Mouse (Mus musculus) ovary, adult 2 months (tissue): ENCODE measurements around the gene Olfr960. TPM values are rescaled to one million over a fixed set of nuclear protein-coding genes. Genes with fewer than 3 reads are reported as not detected.

Source experiments
- polyA plus RNA-seq: library from polyadenylated mRNA; depleted of rRNA; stranded (reverse); fragments of >200 nt; gene quantifications from 2 replicates; pipeline ENCODE4 v1.2.3, GENCODE M21; 2012; rRNA removed

The Olfr960 gene
- not detected in 2 replicates for polyA plus RNA-seq

DNA sequence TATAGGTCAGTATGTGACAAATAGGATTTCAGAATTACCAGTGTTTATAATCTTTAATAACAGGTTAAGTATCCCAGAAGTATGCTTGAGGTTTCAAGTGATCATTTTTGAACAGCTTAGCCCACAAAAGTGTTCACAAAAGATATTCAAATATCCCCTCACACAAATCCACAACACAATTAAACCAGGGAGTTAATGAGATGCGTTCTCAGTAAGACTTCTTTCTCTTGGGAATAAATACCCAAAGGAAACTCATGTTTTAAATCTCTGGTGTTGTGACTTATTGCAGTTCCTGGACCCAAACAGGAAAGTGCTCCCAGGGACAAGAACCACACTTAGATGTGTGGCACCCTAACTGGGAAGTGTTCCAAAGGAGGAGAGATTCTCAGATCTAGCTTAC is at the start of gene Olfr960:
Gene Olfr960, plus strand, starts transcription at position 301 of the 400 bp plus-strand sequence.

DNA sequence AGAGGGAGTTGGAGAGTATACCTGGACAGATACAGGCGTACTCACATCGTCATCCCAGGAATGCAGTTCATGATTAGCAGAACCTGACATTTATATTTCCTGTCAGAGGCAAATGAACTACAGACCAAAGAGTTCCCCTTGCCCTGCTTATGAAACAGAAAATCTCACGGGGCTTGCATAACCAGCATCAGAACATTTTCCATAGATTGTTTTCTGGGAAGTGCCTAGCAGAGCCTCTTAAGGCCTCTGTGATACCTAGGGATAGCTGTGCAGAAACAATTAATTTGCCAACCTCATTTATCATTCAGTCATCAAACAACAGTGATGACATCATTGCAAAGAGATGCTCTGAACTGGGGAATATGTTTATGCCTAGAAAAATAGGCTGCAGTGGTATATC is 45.7 kb upstream of the Olfr960 start, which contains the start of gene Olfr959:
Gene Olfr959, minus strand, starts transcription at position 101 of the 400 bp plus-strand sequence.

DNA sequence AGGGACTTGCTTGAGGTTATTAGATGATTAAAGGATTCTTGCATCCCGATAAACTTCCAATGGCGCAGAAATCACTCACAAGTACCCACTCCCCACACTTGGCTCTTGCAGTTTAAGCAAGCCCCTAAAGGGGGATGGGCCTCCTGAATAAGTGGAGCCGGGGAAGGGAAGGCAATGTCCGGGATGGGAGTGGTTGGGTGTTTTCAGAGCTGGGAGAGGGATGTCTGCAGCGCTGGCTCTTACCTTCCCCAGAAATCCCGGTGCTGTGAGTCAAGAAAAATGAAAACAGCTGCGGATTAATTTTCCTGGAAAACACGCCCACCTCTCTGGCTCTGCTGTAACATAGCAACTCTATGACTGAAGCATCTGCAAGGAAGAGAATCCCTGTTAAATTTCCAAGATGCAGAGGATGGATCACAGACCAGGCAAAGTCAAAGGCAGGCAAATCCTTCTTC is 17.1 kb upstream of the Olfr960 start, which contains the start of gene AW551984:
Gene AW551984, minus strand, starts transcription at position 405 of the 455 bp plus-strand sequence.

DNA sequence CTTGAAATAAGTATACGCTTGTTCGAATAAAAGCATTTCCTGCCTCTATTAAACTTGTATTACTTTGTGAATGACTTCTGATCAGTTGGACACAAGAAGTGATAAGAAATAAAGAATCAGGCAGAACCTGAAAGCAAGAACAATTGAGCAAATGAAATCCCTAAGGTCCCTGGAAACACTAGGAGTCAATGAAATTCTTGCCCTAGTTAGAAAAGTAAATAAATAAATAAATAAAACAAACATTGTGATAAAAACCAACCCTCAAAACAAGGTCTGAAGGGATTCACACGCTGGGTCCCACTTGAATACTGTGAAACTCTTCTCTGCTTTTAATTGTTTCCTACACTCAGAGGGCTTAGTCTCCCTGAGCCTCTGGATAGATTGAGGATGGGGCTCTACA is 10.8 kb upstream of the Olfr960 start, which contains the start of gene Olfr148:
Gene Olfr148, plus strand, starts transcription at position 301 of the 400 bp plus-strand sequence.

DNA sequence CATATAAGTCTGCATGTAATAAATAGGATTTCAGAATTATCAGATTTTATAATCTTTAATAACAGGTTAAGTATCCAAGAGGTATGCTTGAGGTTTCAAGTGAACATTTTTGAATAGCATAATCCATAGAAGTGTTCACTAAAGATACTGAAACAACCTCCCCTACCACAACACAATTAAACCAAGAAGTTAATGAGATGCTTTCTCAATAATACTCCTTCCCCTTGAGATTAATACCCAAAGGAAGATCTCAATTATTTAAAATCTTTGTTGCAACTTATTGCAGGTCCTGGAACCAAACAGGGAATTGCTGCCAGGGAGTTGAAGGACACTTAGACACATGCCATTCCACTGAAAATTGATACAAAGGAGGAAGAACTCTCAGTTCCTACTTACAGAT is 23.6 kb downstream of the Olfr960 start, which contains the start of gene Olfr961:
Gene Olfr961, plus strand, starts transcription at position 301 of the 400 bp plus-strand sequence.

DNA sequence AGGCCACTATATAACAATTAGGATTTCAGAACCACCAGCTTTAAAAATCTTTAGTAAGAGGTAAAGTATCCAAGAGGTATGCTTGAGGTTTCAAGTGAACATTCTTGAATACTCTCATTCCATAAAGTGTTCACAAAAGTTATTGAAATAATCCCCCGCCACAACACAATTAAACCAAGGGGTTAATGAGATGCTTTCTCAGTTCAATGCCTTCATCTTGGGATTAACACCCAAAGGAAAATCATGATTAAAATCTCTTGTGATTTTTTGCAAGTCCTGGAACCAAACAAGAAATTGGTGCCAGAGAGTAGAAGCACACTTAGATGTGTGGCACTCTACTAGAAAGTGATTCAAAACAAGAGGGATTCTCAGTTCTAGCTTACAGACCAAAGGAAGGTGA is 45.7 kb downstream of the Olfr960 start, which contains the start of gene Olfr963:
Gene Olfr963, plus strand, starts transcription at position 301 of the 400 bp plus-strand sequence.

Other genes starting within 250 kb of the Olfr960 start
- not detected in 2 replicates for gene Olfr951, start 234.0 kb upstream of the Olfr960 start, polyA plus RNA-seq
- not detected in 2 replicates for gene Olfr952, start 194.2 kb upstream of the Olfr960 start, polyA plus RNA-seq
- gene Olfr954, start 164.7 kb upstream of the Olfr960 start, polyA plus RNA-seq, result not detected in 2 replicates
- gene Olfr955, start 149.4 kb upstream of the Olfr960 start, polyA plus RNA-seq, result not detected in 2 replicates
- not detected in 2 replicates for gene Olfr44, start 127.4 kb upstream of the Olfr960 start, polyA plus RNA-seq
- gene Olfr957, start 105.6 kb upstream of the Olfr960 start, polyA plus RNA-seq, result not detected in 2 replicates
- not detected in 2 replicates for gene Olfr958, start 67.3 kb upstream of the Olfr960 start, polyA plus RNA-seq
- not detected in 2 replicates for gene Olfr959, start 45.8 kb upstream of the Olfr960 start, polyA plus RNA-seq
- 2.6 and 7.9 TPM in 2 replicates for gene AW551984, start 17.0 kb upstream of the Olfr960 start, polyA plus RNA-seq
- not detected in 2 replicates for gene Olfr148, start 10.7 kb upstream of the Olfr960 start, polyA plus RNA-seq
- not detected in 2 replicates for gene Olfr961, start 23.7 kb downstream of the Olfr960 start, polyA plus RNA-seq
- gene Olfr963, start 45.8 kb downstream of the Olfr960 start, polyA plus RNA-seq, result not detected in 2 replicates
- not detected in 2 replicates for gene Olfr149, start 85.7 kb downstream of the Olfr960 start, polyA plus RNA-seq
- not detected in 2 replicates for gene Olfr965, start 90.0 kb downstream of the Olfr960 start, polyA plus RNA-seq
- gene Olfr150, start 109.6 kb downstream of the Olfr960 start, polyA plus RNA-seq, result not detected in 2 replicates
- gene Olfr967, start 124.9 kb downstream of the Olfr960 start, polyA plus RNA-seq, result not detected in 2 replicates
- not detected in 2 replicates for gene Olfr968, start 161.9 kb downstream of the Olfr960 start, polyA plus RNA-seq
- gene Olfr969, start 169.6 kb downstream of the Olfr960 start, polyA plus RNA-seq, result not detected in 2 replicates
- not detected in 2 replicates for gene Olfr970, start 187.5 kb downstream of the Olfr960 start, polyA plus RNA-seq
- not detected in 2 replicates for gene Olfr971, start 215.5 kb downstream of the Olfr960 start, polyA plus RNA-seq
- gene Olfr972, start 245.0 kb downstream of the Olfr960 start, polyA plus RNA-seq, result not detected in 2 replicates